In the genomic region with DNA sequence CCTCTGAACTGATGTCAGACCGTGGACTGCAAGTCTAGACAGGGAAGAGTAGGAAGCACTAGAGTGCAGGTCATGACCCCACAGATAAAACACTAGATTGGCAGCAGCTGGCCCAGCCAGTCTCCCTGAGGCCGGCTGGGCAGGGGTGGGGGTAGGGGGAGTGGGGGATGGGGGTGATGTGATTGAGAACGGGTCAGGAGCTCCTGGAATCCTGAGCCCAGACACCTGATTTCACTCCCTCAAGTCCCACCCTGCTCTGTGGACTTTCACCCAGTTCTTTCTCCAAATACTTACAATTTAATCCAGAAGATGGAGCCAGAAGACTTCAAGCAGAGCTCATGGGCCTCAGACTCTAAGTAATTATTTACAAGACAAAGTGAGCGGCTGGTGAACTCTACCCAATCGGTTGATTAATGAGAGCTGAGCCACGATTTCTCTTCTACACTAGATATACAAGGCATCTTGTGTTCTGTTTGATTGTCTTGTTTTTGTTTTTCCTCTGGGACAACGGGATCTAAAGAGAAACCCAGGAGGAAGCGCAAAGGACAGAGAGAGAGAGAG, we compare ENCODE assay signal across 9 mouse cellular contexts. TPM values are rescaled to one million over a fixed set of nuclear protein-coding genes. Genes with fewer than 3 reads are reported as not detected.
A peak's percentile ranks its signal among the peaks of the same experiment; 100 is the strongest.
DNase-seq lines count a peak whose midpoint lies in the region; ATAC-seq lines count a peak whose summit lies in the region.
"Had no signal": no experiment of that assay in that cellular context is flagged by ENCODE, and none has a peak within 500 bp of the region (broad histone marks: within the 10 kb centered on the region; RNA-seq: fewer than 3 reads in every experiment).

No protein-coding gene starts in this region.

- no peaks in the 10 kb centered on the region for H3K36me3 ChIP-seq in heart, embryonic 15.5 days
- H3K36me3 ChIP-seq in embryonic facial prominence, embryonic 15.5 days = no peaks in the 10 kb centered on the region
- no peaks in the 10 kb centered on the region for H3K36me3 ChIP-seq in kidney, embryonic 15.5 days
- no peaks in the 10 kb centered on the region for H3K36me3 ChIP-seq in midbrain, embryonic 14.5 days (ENCODE audit: control insufficient read depth, insufficient read depth, low read length)
- H3K36me3 ChIP-seq: limb, embryonic 15.5 days had no signal

- 0 out of 2 replicates have a peak, but pooled peaks have one; percentile 47 for ATAC-seq in heart, embryonic 15.5 days (replicated peaks; ENCODE audit: insufficient number of reproducible peaks, insufficient read depth, low FRiP score, low read depth)
- no peak for ATAC-seq in embryonic facial prominence, embryonic 15.5 days (ENCODE audit: insufficient number of reproducible peaks, low FRiP score, low TSS enrichment, low read depth)
- ATAC-seq in kidney, embryonic 15.5 days (replicated peaks; ENCODE audit: low FRiP score) = peak; percentile 81
- ATAC-seq in midbrain, embryonic 14.5 days (ENCODE audit: low FRiP score, low TSS enrichment) = no peak
- no peak; the same call in 1 of the 2 replicates for ATAC-seq in megakaryocyte, adult 5-6 weeks (ENCODE audit: poor library complexity, severe bottlenecking)

- 9% methylated on average over 7 of the region's 8 CpGs for WGBS in heart, embryonic 15.5 days
- 8% methylated on average over 8 of the region's 8 CpGs for WGBS in embryonic facial prominence, embryonic 15.5 days
- WGBS in kidney, embryonic 15.5 days = 5% methylated on average over 8 of the region's 8 CpGs
- 9% methylated on average over 8 of the region's 8 CpGs for WGBS in midbrain, embryonic 14.5 days

- DNase-seq in heart, adult 8-10 months (ENCODE audit: low spot score) = no peak
- peak; percentile 77 for DNase-seq in midbrain, embryonic 14.5 days
- DNase-seq in left cerebral cortex, adult 18-20 months (ENCODE audit: low spot score in 2 of 2) = no peak
- DNase-seq in ovary, postnatal 14 days (ENCODE audit: low spot score) = no peak

- peaks cover 17% of the 10 kb centered on the region for H3K4me1 ChIP-seq in heart, embryonic 15.5 days (replicated peaks)
- H3K4me1 ChIP-seq in embryonic facial prominence, embryonic 15.5 days = 0 out of 2 replicates have a peak, but pooled peaks cover 3% of the 10 kb centered on the region
- peaks cover 20% of the 10 kb centered on the region for H3K4me1 ChIP-seq in kidney, embryonic 15.5 days
- H3K4me1 ChIP-seq in midbrain, embryonic 14.5 days (ENCODE audit: control insufficient read depth, insufficient read depth, low read length) = no peaks in the 10 kb centered on the region
- H3K4me1 ChIP-seq: limb, embryonic 15.5 days had no signal

- no peaks in the 10 kb centered on the region for H3K9me3 ChIP-seq in heart, embryonic 15.5 days (replicated peaks)
- no peaks in the 10 kb centered on the region for H3K9me3 ChIP-seq in embryonic facial prominence, embryonic 15.5 days (replicated peaks)
- H3K9me3 ChIP-seq in kidney, embryonic 15.5 days (replicated peaks) = no peaks in the 10 kb centered on the region
- no peaks in the 10 kb centered on the region for H3K9me3 ChIP-seq in midbrain, embryonic 14.5 days (ENCODE audit: control insufficient read depth, low read length)
- H3K9me3 ChIP-seq: limb, embryonic 15.5 days had no signal

- peak overlapping the region; percentile 23; the same call in 1 of the 2 replicates for H3K4me2 ChIP-seq in heart, embryonic 15.5 days
- 0 out of 2 replicates have a peak overlapping the region, but pooled peaks have one; percentile 17 for H3K4me2 ChIP-seq in embryonic facial prominence, embryonic 15.5 days (replicated peaks)
- H3K4me2 ChIP-seq in kidney, embryonic 15.5 days = peak overlapping the region; percentile 36; the same call in 1 of the 2 replicates
- no peak overlapping the region for H3K4me2 ChIP-seq in midbrain, embryonic 14.5 days (ENCODE audit: low read length)
- H3K4me2 ChIP-seq: limb, embryonic 15.5 days had no signal

- no peak overlapping the region for H3K27ac ChIP-seq in heart, embryonic 15.5 days
- no peak overlapping the region for H3K27ac ChIP-seq in embryonic facial prominence, embryonic 15.5 days (replicated peaks)
- H3K27ac ChIP-seq in kidney, embryonic 15.5 days = peak overlapping the region; percentile 41; the same call in 1 of the 2 replicates
- no peak overlapping the region for H3K27ac ChIP-seq in midbrain, embryonic 14.5 days (replicated peaks; ENCODE audit: low read depth, low read length)
- H3K27ac ChIP-seq: limb, embryonic 15.5 days had no signal

- peaks cover under 1% of the 10 kb centered on the region; the same call in 1 of the 2 replicates for H3K27me3 ChIP-seq in heart, embryonic 15.5 days
- no peaks in the 10 kb centered on the region for H3K27me3 ChIP-seq in embryonic facial prominence, embryonic 15.5 days
- H3K27me3 ChIP-seq in kidney, embryonic 15.5 days = peaks cover under 1% of the 10 kb centered on the region
- H3K27me3 ChIP-seq in midbrain, embryonic 14.5 days (ENCODE audit: control insufficient read depth, insufficient read depth, low read length) = no peaks in the 10 kb centered on the region

- no peak overlapping the region for H3K9ac ChIP-seq in heart, embryonic 15.5 days
- no peak overlapping the region for H3K9ac ChIP-seq in embryonic facial prominence, embryonic 15.5 days
- no peak overlapping the region for H3K9ac ChIP-seq in kidney, embryonic 15.5 days
- H3K9ac ChIP-seq in midbrain, embryonic 14.5 days (replicated peaks; ENCODE audit: low read length) = no peak overlapping the region
- H3K9ac ChIP-seq: limb, embryonic 15.5 days had no signal

- H3K4me3 ChIP-seq in heart, embryonic 15.5 days = no peak overlapping the region
- H3K4me3 ChIP-seq in embryonic facial prominence, embryonic 15.5 days (replicated peaks) = no peak overlapping the region
- no peak overlapping the region for H3K4me3 ChIP-seq in kidney, embryonic 15.5 days (replicated peaks)
- no peak overlapping the region for H3K4me3 ChIP-seq in midbrain, embryonic 14.5 days (replicated peaks; ENCODE audit: low read depth, low read length)
- H3K4me3 ChIP-seq: limb, embryonic 15.5 days had no signal

RNA-seq across cellular contexts. Expression of a gene that starts 7.7 kb away (rescaled TPM):
- 0.94 and 2.2 TPM in 2 replicates for polyA plus RNA-seq in heart, embryonic 15.5 days (2015; fragmentation: Nextera tagmentation; extraction: Ambion mirVana)
- under 1 TPM in 1 of 4 experiments, not detected in 3; 0.17 TPM for total RNA-seq in heart, adult 8-10 months (2022)
- polyA plus RNA-seq in embryonic facial prominence, embryonic 15.5 days (2015; fragmentation: Nextera tagmentation; extraction: Ambion mirVana) = 4.4 and 6.2 TPM in 2 replicates
- polyA plus RNA-seq in kidney, embryonic 15.5 days (2015; fragmentation: Nextera tagmentation; extraction: Ambion mirVana) = 7.2 and 10.1 TPM in 2 replicates
- 0.51 and 0.63 TPM in 2 replicates for polyA plus RNA-seq in midbrain, embryonic 14.5 days (2014; fragmentation: Nextera tagmentation; extraction: Ambion mirVana)
- total RNA-seq in megakaryocyte, adult 5-6 weeks (2015) = not detected in 2 replicates
- not detected in 2 replicates for total RNA-seq in megakaryocyte, adult 5-6 weeks (2017)
- total RNA-seq in left cerebral cortex, adult 18-20 months (2021) = not detected

Comparison
In these comparisons a context has a peak if more than half of its experiments do, and no peak if none do; other contexts are left out.
1. ATAC-seq: peak in heart, embryonic 15.5 days (single experiment) and kidney, embryonic 15.5 days (single experiment); none in embryonic facial prominence, embryonic 15.5 days (single experiment), midbrain, embryonic 14.5 days (single experiment) and megakaryocyte, adult 5-6 weeks (single experiment).